17 mouse cellular contexts compared by ENCODE assay signal in genomic region chr5:103360775-103361247, GRCm38 (mm10).
A peak's percentile ranks its signal among the peaks of the same experiment; 100 is the strongest.
DNase-seq lines count a peak whose midpoint lies in the region; ATAC-seq and TF ChIP-seq lines count a peak whose summit lies in the region.
"Had no signal": no experiment of that assay in that cellular context is flagged by ENCODE, and none has a peak within 500 bp of the region (broad histone marks: within the 10 kb centered on the region; RNA-seq: fewer than 3 reads in every experiment).

No protein-coding gene starts in this region.

- no peak overlapping the region for H3K4me2 ChIP-seq in heart, embryonic 16.5 days (ENCODE audit: low read depth, low read length)
- no peak overlapping the region for H3K4me2 ChIP-seq in heart, embryonic 11.5 days
- H3K4me2 ChIP-seq in liver, postnatal 0 days (ENCODE audit: low read depth, low read length), result no peak overlapping the region
- H3K4me2 ChIP-seq: embryonic facial prominence, embryonic 12.5 days; forebrain, embryonic 13.5 days had no signal

- H3K27ac ChIP-seq in heart, embryonic 16.5 days (ENCODE audit: low read length), result no peak overlapping the region
- no peak overlapping the region for H3K27ac ChIP-seq in heart, embryonic 11.5 days (ENCODE audit: low read depth, low read length)
- H3K27ac ChIP-seq in liver, postnatal 0 days (ENCODE audit: low read depth), result no peak overlapping the region
- H3K27ac ChIP-seq: embryonic facial prominence, embryonic 12.5 days; forebrain, embryonic 13.5 days; hindbrain, embryonic 10.5 days; kidney, postnatal 0 days; liver, embryonic 14.5 days had no signal

- H3K4me3 ChIP-seq in heart, embryonic 16.5 days (ENCODE audit: low read length), result no peak overlapping the region
- H3K4me3 ChIP-seq in heart, embryonic 11.5 days (ENCODE audit: low read depth, low read length), result no peak overlapping the region
- H3K4me3 ChIP-seq in liver, postnatal 0 days (ENCODE audit: low read depth, low read length), result no peak overlapping the region
- H3K4me3 ChIP-seq: embryonic facial prominence, embryonic 12.5 days; forebrain, embryonic 13.5 days; hindbrain, embryonic 10.5 days had no signal

- 60% methylated on average over 13 of the region's 13 CpGs for WGBS in heart, embryonic 16.5 days
- 70% methylated on average over 13 of the region's 13 CpGs for WGBS in heart, embryonic 11.5 days (ENCODE audit: insufficient replicate concordance)
- 71% methylated on average over 13 of the region's 13 CpGs for WGBS in liver, postnatal 0 days (ENCODE audit: insufficient replicate concordance)

- peak; percentile 45; the same call in 1 of the 2 replicates for ATAC-seq in heart, embryonic 16.5 days (replicated peaks; ENCODE audit: extremely low read depth, insufficient read depth, low FRiP score)
- ATAC-seq in heart, embryonic 11.5 days (replicated peaks; ENCODE audit: insufficient number of reproducible peaks, low FRiP score, low TSS enrichment), result no peak
- ATAC-seq in activated CD4-positive, CD25-positive, alpha-beta regulatory T cell, adult 4 months, result peak; percentile 64
- no peak for ATAC-seq in liver, postnatal 0 days
- ATAC-seq: forebrain, embryonic 13.5 days; Patski had no signal

- TF ChIP-seq EP300 in liver, postnatal 0 days (IDR thresholded peaks at IDR 0.05; ENCODE audit: low read depth), result no peak

- H3K4me1 ChIP-seq in heart, embryonic 16.5 days (ENCODE audit: control insufficient read depth, insufficient read depth, low read length), result peaks cover 4% of the 10 kb centered on the region; the same call in 1 of the 2 replicates
- H3K4me1 ChIP-seq in heart, embryonic 11.5 days (ENCODE audit: control insufficient read depth, insufficient read depth, low read length), result peaks cover 5% of the 10 kb centered on the region; the same call in 1 of the 2 replicates
- H3K4me1 ChIP-seq in liver, postnatal 0 days (ENCODE audit: insufficient read depth), result no peaks in the 10 kb centered on the region
- H3K4me1 ChIP-seq: embryonic facial prominence, embryonic 12.5 days had no signal

- no peaks in the 10 kb centered on the region for H3K36me3 ChIP-seq in heart, embryonic 16.5 days (ENCODE audit: control insufficient read depth, insufficient read depth)
- H3K36me3 ChIP-seq in heart, embryonic 11.5 days (ENCODE audit: control insufficient read depth, insufficient read depth, low read length), result no peaks in the 10 kb centered on the region
- H3K36me3 ChIP-seq in liver, postnatal 0 days (replicated peaks; ENCODE audit: insufficient read depth, low read length), result no peaks in the 10 kb centered on the region
- H3K36me3 ChIP-seq: embryonic facial prominence, embryonic 12.5 days had no signal

- peak; percentile 38 for DNase-seq in lung, postnatal 14 days
- DNase-seq in thymus, postnatal 0 days (ENCODE audit: low spot score), result peak; percentile 67
- no peak for DNase-seq in liver, postnatal 0 days
- DNase-seq in left cerebral cortex, adult 8-10 months (ENCODE audit: low spot score in 2 of 2), result no peak
- DNase-seq in liver, result no peak
- DNase-seq: adrenal gland, postnatal 25 days; cerebellum, adult 11 months; gastrocnemius, postnatal 36 days had no signal

- peaks cover 4% of the 10 kb centered on the region; the same call in 1 of the 2 replicates for H3K9me3 ChIP-seq in heart, embryonic 16.5 days (replicated peaks; ENCODE audit: control insufficient read depth, low read length)
- H3K9me3 ChIP-seq in heart, embryonic 11.5 days (replicated peaks; ENCODE audit: control insufficient read depth, low read length), result peaks cover 3% of the 10 kb centered on the region; the same call in 1 of the 2 replicates
- no peaks in the 10 kb centered on the region for H3K9me3 ChIP-seq in liver, postnatal 0 days (ENCODE audit: low read length)
- H3K9me3 ChIP-seq: forebrain, embryonic 13.5 days had no signal

- no peak for TF ChIP-seq CTCF in liver, postnatal 0 days (IDR thresholded peaks at IDR 0.05; ENCODE audit: low read depth)

- 0 out of 2 replicates have a peak, but pooled peaks cover 2% of the 10 kb centered on the region for H3K27me3 ChIP-seq in heart, embryonic 16.5 days (ENCODE audit: control insufficient read depth, insufficient read depth, low read length)
- peaks cover 5% of the 10 kb centered on the region for H3K27me3 ChIP-seq in heart, embryonic 11.5 days (ENCODE audit: control insufficient read depth, insufficient read depth, low read length)
- H3K27me3 ChIP-seq in liver, postnatal 0 days (ENCODE audit: insufficient read depth, low read length), result no peaks in the 10 kb centered on the region
- H3K27me3 ChIP-seq: embryonic facial prominence, embryonic 12.5 days; Patski had no signal

- H3K9ac ChIP-seq in heart, embryonic 16.5 days (ENCODE audit: low read length), result no peak overlapping the region
- no peak overlapping the region for H3K9ac ChIP-seq in heart, embryonic 11.5 days (ENCODE audit: low read depth, low read length)
- H3K9ac ChIP-seq in liver, postnatal 0 days (replicated peaks), result no peak overlapping the region
- H3K9ac ChIP-seq: embryonic facial prominence, embryonic 12.5 days; forebrain, embryonic 13.5 days; liver, embryonic 14.5 days had no signal

Comparison
In these comparisons a context has a peak if more than half of its experiments do, and no peak if none do; other contexts are left out.
1. ATAC-seq: peak in heart, embryonic 16.5 days (single experiment) and activated CD4-positive, CD25-positive, alpha-beta regulatory T cell, adult 4 months (single experiment); none in heart, embryonic 11.5 days (single experiment) and liver, postnatal 0 days (single experiment).
2. DNase-seq: peak in lung, postnatal 14 days (single experiment) and thymus, postnatal 0 days (single experiment); none in liver, postnatal 0 days (single experiment), left cerebral cortex, adult 8-10 months (0 of 2) and liver (single experiment).